Mouse (Mus musculus) forebrain, embryonic 11.5 days (tissue): ENCODE data around the gene Abca2. TPM values are rescaled to one million over a fixed set of nuclear protein-coding genes. Genes with fewer than 3 reads are reported as not detected.

Experiments
- ATAC-seq: fragments of 200-750 bp; cut with Nextera tagmentation; replicated peaks from 2 replicates; pipeline ENCODE4 v1.8.0; 2017; ENCODE audit warnings: moderate TSS enrichment; ENCODE audit not compliant: low FRiP score
- DNase-seq: peaks from one replicate; pipeline ENCODE4 v3.0.0-alpha.2; 2017; ENCODE audit warnings: low spot score
- H3K27ac ChIP-seq: fragments of 300-500 bp; sonication (generic); 2 replicates; pipeline ENCODE4 v1.5.1; 2014; ENCODE audit warnings: low read depth, low read length
- H3K27me3 ChIP-seq: fragments of 300-500 bp; sonication (generic); 2 replicates; pipeline ENCODE4 v1.6.1; 2014; ENCODE audit warnings: mild to moderate bottlenecking, low read length, mixed read lengths; ENCODE audit not compliant: control insufficient read depth, insufficient read depth
- H3K36me3 ChIP-seq: fragments of 300-500 bp; sonication (generic); 2 replicates; pipeline ENCODE4 v1.6.1; 2014; ENCODE audit warnings: mild to moderate bottlenecking, low read length, moderate library complexity, mixed read lengths; ENCODE audit not compliant: control insufficient read depth, insufficient read depth
- H3K4me1 ChIP-seq: fragments of 300-500 bp; sonication (generic); replicated peaks from 2 replicates; pipeline ENCODE4 v1.6.1; 2014; ENCODE audit warnings: low read length, mixed read lengths; ENCODE audit not compliant: control insufficient read depth, insufficient read depth
- H3K4me2 ChIP-seq: fragments of 300-500 bp; sonication (generic); 2 replicates; pipeline ENCODE4 v1.6.1; 2014; ENCODE audit warnings: low read depth, mild to moderate bottlenecking, low read length, moderate library complexity, mixed read lengths; ENCODE audit not compliant: severe bottlenecking
- H3K4me3 ChIP-seq: fragments of 300-500 bp; sonication (generic); 2 replicates; pipeline ENCODE4 v1.5.1; 2014; ENCODE audit warnings: low read depth, low read length
- H3K9ac ChIP-seq: fragments of 300-500 bp; sonication (generic); 2 replicates; pipeline ENCODE4 v1.6.1; 2014; ENCODE audit warnings: low read length
- H3K9me3 ChIP-seq: fragments of 300-500 bp; sonication (generic); 2 replicates; pipeline ENCODE4 v1.6.1; 2016; ENCODE audit warnings: low read length, mixed read lengths; ENCODE audit not compliant: control insufficient read depth
- WGBS: fragments of 180-500 bp; shearing (Covaris S2); extraction: QIAGEN DNeasy Blood & Tissue Kit; methylation state at CpG from one replicate; pipeline ENCODE4 v1.1.7; 2014; 5-methylcytosine and 5-hydroxymethylcytosine counted together
- polyA plus RNA-seq: library from polyadenylated mRNA; unstranded; fragments of >200 nt; fragmentation: Nextera tagmentation; extraction: Ambion mirVana; gene quantifications from 2 replicates; pipeline ENCODE4 v1.2.1, GENCODE M21; 2014

The Abca2 gene
- polyA plus RNA-seq, 1 experiment from 2014 or later: 9.9 TPM

- no peak overlapping the region for H3K9ac ChIP-seq
- DNase-seq (no peak), ATAC-seq (no peak)
- H3K4me3 ChIP-seq: no peak overlapping the region
- no peaks in the 10 kb centered on the region for H3K9me3 ChIP-seq
- no peak overlapping the region for H3K4me2 ChIP-seq
- WGBS: 76% methylated on average over 10 of the region's 10 CpGs
- no peak overlapping the region for H3K27ac ChIP-seq
- H3K27me3 ChIP-seq: no peaks in the 10 kb centered on the region
- no peaks in the 10 kb centered on the region for H3K4me1 ChIP-seq
- H3K36me3 ChIP-seq: no peaks in the 10 kb centered on the region
Measured at GRCm38 (mm10) chr2:25479551-25480311, 51.2 kb downstream of the Abca2 start.

- Histone ChIP-seq H3K4me3 (no peak overlapping the region), H3K4me2 (no peak overlapping the region), H3K4me1 (no peaks in the 10 kb centered on the region), H3K27ac (no peak overlapping the region), H3K9ac (no peak overlapping the region), H3K9me3 (no peaks in the 10 kb centered on the region), H3K27me3 (no peaks in the 10 kb centered on the region), H3K36me3 (no peaks in the 10 kb centered on the region)
- DNase-seq (no peak), ATAC-seq (no peak)
- 83% methylated on average over 1 of the region's 1 CpGs for WGBS
Measured at GRCm38 (mm10) chr2:25480541-25480940, 52.0 kb downstream of the Abca2 start.

- no peak overlapping the region for H3K9ac ChIP-seq
- no peaks in the 10 kb centered on the region for H3K4me1 ChIP-seq
- no peak overlapping the region for H3K4me2 ChIP-seq
- WGBS: 27% methylated on average over 7 of the region's 7 CpGs
- H3K27ac ChIP-seq: no peak overlapping the region
- H3K4me3 ChIP-seq: no peak overlapping the region
- ATAC-seq (no peak), DNase-seq (no peak)
- H3K27me3 ChIP-seq: no peaks in the 10 kb centered on the region
- no peaks in the 10 kb centered on the region for H3K36me3 ChIP-seq
- no peaks in the 10 kb centered on the region for H3K9me3 ChIP-seq
Measured at GRCm38 (mm10) chr2:25482969-25483368, 54.5 kb downstream of the Abca2 start.

GRCm38 (mm10) chr2:25484901-25485647 lies 56.6 kb downstream of the Abca2 start:
- H3K4me2 ChIP-seq: no peak overlapping the region
- no peak overlapping the region for H3K4me3 ChIP-seq
- no peak overlapping the region for H3K27ac ChIP-seq
- DNase-seq: no peak
- H3K9ac ChIP-seq: no peak overlapping the region
- H3K27me3 ChIP-seq: no peaks in the 10 kb centered on the region
- WGBS: 72% methylated on average over 11 of the region's 11 CpGs
- no peaks in the 10 kb centered on the region for H3K36me3 ChIP-seq
- H3K9me3 ChIP-seq: no peaks in the 10 kb centered on the region
- ATAC-seq: no peak
- no peaks in the 10 kb centered on the region for H3K4me1 ChIP-seq

GRCm38 (mm10) chr2:25487965-25488670 lies 59.6 kb downstream of the Abca2 start:
- Histone ChIP-seq H3K4me1 (no peaks in the 10 kb centered on the region), H3K27ac (no peak overlapping the region), H3K4me2 (no peak overlapping the region), H3K9ac (no peak overlapping the region), H3K27me3 (no peaks in the 10 kb centered on the region), H3K36me3 (no peaks in the 10 kb centered on the region), H3K4me3 (no peak overlapping the region), H3K9me3 (no peaks in the 10 kb centered on the region)
- WGBS: 79% methylated on average over 6 of the region's 6 CpGs
- DNase-seq: no peak
- ATAC-seq: no peak

GRCm38 (mm10) chr2:25488671-25489068 lies 60.2 kb downstream of the Abca2 start:
- no peaks in the 10 kb centered on the region for H3K27me3 ChIP-seq
- H3K9me3 ChIP-seq: no peaks in the 10 kb centered on the region
- no peak overlapping the region for H3K27ac ChIP-seq
- DNase-seq: no peak
- H3K4me2 ChIP-seq: no peak overlapping the region
- no peak overlapping the region for H3K4me3 ChIP-seq
- H3K36me3 ChIP-seq: no peaks in the 10 kb centered on the region
- ATAC-seq: no peak
- no peak overlapping the region for H3K9ac ChIP-seq
- 81% methylated on average over 7 of the region's 7 CpGs for WGBS
- no peaks in the 10 kb centered on the region for H3K4me1 ChIP-seq

GRCm38 (mm10) chr2:25492988-25493387 lies 64.5 kb downstream of the Abca2 start:
- Histone ChIP-seq H3K9me3 (no peaks in the 10 kb centered on the region), H3K27me3 (no peaks in the 10 kb centered on the region), H3K4me1 (no peaks in the 10 kb centered on the region), H3K4me3 (no peak overlapping the region), H3K4me2 (no peak overlapping the region), H3K27ac (no peak overlapping the region), H3K9ac (no peak overlapping the region), H3K36me3 (no peaks in the 10 kb centered on the region)
- 81% methylated on average over 5 of the region's 5 CpGs for WGBS
- DNase-seq (no peak), ATAC-seq (no peak)

- no peak for ATAC-seq
- no peaks in the 10 kb centered on the region for H3K27me3 ChIP-seq
- H3K4me3 ChIP-seq: no peak within 1 kb of the TSS
- no peaks in the 10 kb centered on the region for H3K36me3 ChIP-seq
- no peak within 1 kb of the TSS for H3K9ac ChIP-seq
- DNase-seq: no peak
- H3K4me1 ChIP-seq: no peaks in the 10 kb centered on the region
- 87% methylated on average over 5 of the region's 5 CpGs for whole genome bisulfite sequencing
- no peak within 1 kb of the TSS for H3K4me2 ChIP-seq
- H3K27ac ChIP-seq: no peak within 1 kb of the TSS
- no peaks in the 10 kb centered on the region for H3K9me3 ChIP-seq
Measured at GRCm38 (mm10) chr2:25493476-25493961, 65.0 kb downstream of the Abca2 start, which contains the start of gene Lcn12. Gene Lcn12 (minus strand): TSS chr2:25493911.
